14 mouse cellular contexts compared by ENCODE assay signal in genomic region chr5:134521806-134522205, GRCm38 (mm10). TPM values are rescaled to one million over a fixed set of nuclear protein-coding genes. Genes with fewer than 3 reads are reported as not detected.
DNase-seq lines count a peak whose midpoint lies in the region; ATAC-seq lines count a peak whose summit lies in the region.
"Had no signal": no experiment of that assay in that cellular context is flagged by ENCODE, and none has a peak within 500 bp of the region (broad histone marks: within the 10 kb centered on the region; RNA-seq: fewer than 3 reads in every experiment).

No protein-coding gene starts in this region.

- H3K4me3 ChIP-seq in hindbrain, embryonic 14.5 days (replicated peaks; ENCODE audit: low read length) = no peak overlapping the region
- no peak overlapping the region for H3K4me3 ChIP-seq in forebrain, embryonic 13.5 days
- H3K4me3 ChIP-seq: erythroblast, embryonic 14.5 days; myocyte had no signal

- no peak overlapping the region for H3K27ac ChIP-seq in hindbrain, embryonic 14.5 days
- H3K27ac ChIP-seq in forebrain, embryonic 13.5 days = no peak overlapping the region

- no peaks in the 10 kb centered on the region for H3K4me1 ChIP-seq in hindbrain, embryonic 14.5 days (replicated peaks; ENCODE audit: control insufficient read depth, insufficient read depth, low read length)
- peaks cover 4% of the 10 kb centered on the region; the same call in 1 of the 2 replicates for H3K4me1 ChIP-seq in forebrain, embryonic 13.5 days

- no peaks in the 10 kb centered on the region for H3K27me3 ChIP-seq in hindbrain, embryonic 14.5 days (ENCODE audit: control insufficient read depth, insufficient read depth, low read length)
- H3K27me3 ChIP-seq in forebrain, embryonic 13.5 days = no peaks in the 10 kb centered on the region

- 91% methylated on average over 7 of the region's 7 CpGs for WGBS in hindbrain, embryonic 14.5 days
- WGBS in forebrain, embryonic 13.5 days = 90% methylated on average over 7 of the region's 7 CpGs

- no peak overlapping the region for H3K9ac ChIP-seq in hindbrain, embryonic 14.5 days
- H3K9ac ChIP-seq in forebrain, embryonic 13.5 days = no peak overlapping the region

- no peaks in the 10 kb centered on the region for H3K9me3 ChIP-seq in hindbrain, embryonic 14.5 days (ENCODE audit: control insufficient read depth, low read length)
- no peaks in the 10 kb centered on the region for H3K9me3 ChIP-seq in forebrain, embryonic 13.5 days (replicated peaks)

- DNase-seq in B cell, adult 2 months = peak; percentile 25 to 34
- peak; percentile 84 for DNase-seq in ES-CJ7 (ENCODE audit: low read depth, low spot score)
- DNase-seq in hindbrain, embryonic 14.5 days (ENCODE audit: low spot score) = no peak
- DNase-seq in testis, postnatal 10 days (ENCODE audit: low spot score) = no peak
- DNase-seq: gastrocnemius, postnatal 10 days; kidney, adult 9 months; lung, adult 2 months; retina, postnatal 1 day had no signal

- H3K4me2 ChIP-seq in hindbrain, embryonic 14.5 days (replicated peaks) = no peak overlapping the region
- no peak overlapping the region for H3K4me2 ChIP-seq in forebrain, embryonic 13.5 days

- H3K36me3 ChIP-seq in hindbrain, embryonic 14.5 days (replicated peaks; ENCODE audit: control insufficient read depth, insufficient read depth) = peaks cover 77% of the 10 kb centered on the region
- peaks cover 81% of the 10 kb centered on the region for H3K36me3 ChIP-seq in forebrain, embryonic 13.5 days (ENCODE audit: poor library complexity, severe bottlenecking)

- ATAC-seq in hematopoietic stem cell, adult 5-6 weeks (replicated peaks in 1 of 2; ENCODE audit: insufficient read depth in 1 of 2, low FRiP score in 2 of 2, low TSS enrichment in 1 of 2, low read depth in 1 of 2, poor library complexity in 2 of 2, severe bottlenecking in 2 of 2) = peak; percentile 89 to 96
- ATAC-seq in megakaryocyte-erythroid progenitor cell, adult 5-6 weeks (replicated peaks; ENCODE audit: low FRiP score, low TSS enrichment, poor library complexity, severe bottlenecking) = peak; percentile 94
- ATAC-seq in hindbrain, embryonic 14.5 days (ENCODE audit: low FRiP score) = no peak
- ATAC-seq in forebrain, embryonic 13.5 days = no peak

RNA-seq across cellular contexts. Expression of gene Clip2, which starts 30.4 kb away (rescaled TPM):
- 18.7 and 19.4 TPM in 2 replicates for total RNA-seq in hematopoietic stem cell, adult 5-6 weeks (2017)
- 4.6 and 5.6 TPM in 2 replicates for total RNA-seq in megakaryocyte-erythroid progenitor cell, adult 5-6 weeks (2014; fragmentation: Nextera tagmentation)
- total RNA-seq in megakaryocyte-erythroid progenitor cell, adult 5-6 weeks (2017) = 7.0 and 8.3 TPM in 2 replicates
- 16.3 and 16.8 TPM in 2 replicates for polyA plus RNA-seq in hindbrain, embryonic 14.5 days (2014; fragmentation: Nextera tagmentation; extraction: Ambion mirVana)
- polyA plus RNA-seq in forebrain, embryonic 13.5 days (2015; fragmentation: Nextera tagmentation; extraction: Ambion mirVana) = 9.4 and 11.4 TPM in 2 replicates

RNA-seq across cellular contexts. Expression of gene Syna, which starts 38.2 kb away (rescaled TPM):
- total RNA-seq in hematopoietic stem cell, adult 5-6 weeks (2017) = not detected in 2 replicates
- not detected in 2 replicates for total RNA-seq in megakaryocyte-erythroid progenitor cell, adult 5-6 weeks (2014; fragmentation: Nextera tagmentation)
- not detected in 2 replicates for total RNA-seq in megakaryocyte-erythroid progenitor cell, adult 5-6 weeks (2017)
- polyA plus RNA-seq in hindbrain, embryonic 14.5 days (2014; fragmentation: Nextera tagmentation; extraction: Ambion mirVana) = 0.25 and 0.39 TPM in 2 replicates
- polyA plus RNA-seq in forebrain, embryonic 13.5 days (2015; fragmentation: Nextera tagmentation; extraction: Ambion mirVana) = 0.31 and 0.52 TPM in 2 replicates
- total RNA-seq: heart, postnatal 25 days had no signal
- polyA plus RNA-seq: erythroblast, embryonic 14.5 days had no signal

RNA-seq across cellular contexts. Expression of gene Rfc2, which starts 59.4 kb away (rescaled TPM):
- total RNA-seq in hematopoietic stem cell, adult 5-6 weeks (2017) = 131 and 189 TPM in 2 replicates
- total RNA-seq in megakaryocyte-erythroid progenitor cell, adult 5-6 weeks (2014; fragmentation: Nextera tagmentation) = 241 and 279 TPM in 2 replicates
- total RNA-seq in megakaryocyte-erythroid progenitor cell, adult 5-6 weeks (2017) = 113 and 125 TPM in 2 replicates
- polyA plus RNA-seq in hindbrain, embryonic 14.5 days (2014; fragmentation: Nextera tagmentation; extraction: Ambion mirVana) = 174 and 178 TPM in 2 replicates
- 285 and 304 TPM in 2 replicates for polyA plus RNA-seq in forebrain, embryonic 13.5 days (2015; fragmentation: Nextera tagmentation; extraction: Ambion mirVana)

Comparison
In these comparisons a context has a peak if more than half of its experiments do, and no peak if none do; other contexts are left out.
1. DNase-seq: peak in B cell, adult 2 months (2 of 2) and ES-CJ7 (single experiment); none in hindbrain, embryonic 14.5 days (single experiment) and testis, postnatal 10 days (single experiment).
2. ATAC-seq: peak in hematopoietic stem cell, adult 5-6 weeks (2 of 2) and megakaryocyte-erythroid progenitor cell, adult 5-6 weeks (single experiment); none in hindbrain, embryonic 14.5 days (single experiment) and forebrain, embryonic 13.5 days (single experiment).